Mouse (Mus musculus) liver (tissue): ENCODE measurements around the gene Zmpste24.
"Not testable (repeated sequence)": the region's sequence is repeated elsewhere in the genome, so short reads cannot be mapped to it uniquely, and the experiment has no call there.

Source experiments
- DNase-seq: peaks from one replicate; pipeline ENCODE4 v3.0.0-alpha.2; 2020; ENCODE audit warnings: mixed read lengths

The Zmpste24 gene

GRCm38 (mm10) chr4:121097650-121098378 lies at the start of gene Zmpste24:
TSS of gene Zmpste24 (minus strand) at chr4:121098241.
- peak; percentile 83 for DNase-seq

GRCm38 (mm10) chr4:121109126-121109525 lies 11.1 kb upstream of the Zmpste24 start, which contains the start of gene Tmco2:
TSS of gene Tmco2 (minus strand) at chr4:121109226.
- DNase-seq = no peak

- no peak for DNase-seq
Measured at GRCm38 (mm10) chr4:121103304-121103703, 5.3 kb upstream of the Zmpste24 start.

GRCm38 (mm10) chr4:121090211-121090610 lies 7.8 kb downstream of the Zmpste24 start:
- no peak for DNase-seq

GRCm38 (mm10) chr4:121088696-121089095 lies 9.3 kb downstream of the Zmpste24 start:
- no peak for DNase-seq

GRCm38 (mm10) chr4:121084506-121084905 lies 13.5 kb downstream of the Zmpste24 start:
- DNase-seq = no peak

GRCm38 (mm10) chr4:121080395-121080794 lies 17.6 kb downstream of the Zmpste24 start:
- no peak for DNase-seq

GRCm38 (mm10) chr4:121077915-121078646 lies 20.0 kb downstream of the Zmpste24 start:
- DNase-seq = no peak

- no peak for DNase-seq
Measured at GRCm38 (mm10) chr4:121074250-121074649, 23.8 kb downstream of the Zmpste24 start.

- DNase-seq = no peak
Measured at GRCm38 (mm10) chr4:121065336-121065735, 32.7 kb downstream of the Zmpste24 start.

- DNase-seq = not testable (repeated sequence)
Measured at GRCm38 (mm10) chr4:121059218-121059617, 38.8 kb downstream of the Zmpste24 start.

- no peak for DNase-seq
Measured at GRCm38 (mm10) chr4:121057032-121057431, 41.0 kb downstream of the Zmpste24 start.

GRCm38 (mm10) chr4:121056342-121056741 lies 41.7 kb downstream of the Zmpste24 start:
- DNase-seq = no peak

- DNase-seq = no peak
Measured at GRCm38 (mm10) chr4:121052454-121053323, 45.4 kb downstream of the Zmpste24 start.

GRCm38 (mm10) chr4:121051863-121052262 lies 46.2 kb downstream of the Zmpste24 start:
- DNase-seq = no peak

GRCm38 (mm10) chr4:121042946-121043345 lies 55.1 kb downstream of the Zmpste24 start:
- DNase-seq = no peak

- DNase-seq = no peak
Measured at GRCm38 (mm10) chr4:121042472-121042871, 55.6 kb downstream of the Zmpste24 start.

- DNase-seq = peak; percentile 64
Measured at GRCm38 (mm10) chr4:121040897-121041671, 57.0 kb downstream of the Zmpste24 start.

GRCm38 (mm10) chr4:121040323-121040722 lies 57.7 kb downstream of the Zmpste24 start:
- no peak for DNase-seq

GRCm38 (mm10) chr4:121039331-121040115 lies 58.5 kb downstream of the Zmpste24 start, which contains the start of gene Col9a2:
TSS of gene Col9a2 (plus strand) at chr4:121039385.
- DNase-seq = peak; percentile 16

GRCm38 (mm10) chr4:121033006-121033405 lies 65.0 kb downstream of the Zmpste24 start:
- no peak for DNase-seq
